Mouse (Mus musculus) liver, embryonic 14.5 days (tissue): Measurements from ENCODE around the gene Vsig10.

Experiments
- CTCF ChIP-seq: IDR thresholded peaks from 2 replicates; pipeline ENCODE4 v1.5.1; 2016; ENCODE audit warnings: antibody characterized with exemption, low read depth, control low read depth
- EP300 ChIP-seq: IDR thresholded peaks from 2 replicates; pipeline ENCODE4 v1.6.1; 2016; ENCODE audit warnings: antibody characterized with exemption, low read depth

GRCm38 (mm10) chr5:117314587-117315428, 4.1 kb upstream of the Vsig10 start:
- TF ChIP-seq CTCF: no peak
- TF ChIP-seq EP300: no peak
